Mouse (Mus musculus) frontal cortex, postnatal 36 days (tissue): ENCODE measurements around the gene Slc47a1.
"Not testable (repeated sequence)": the region's sequence is repeated elsewhere in the genome, so short reads cannot be mapped to it uniquely, and the experiment has no call there.

Source experiments
- DNase-seq, 2 experiments: peaks; one replicate each; pipeline ENCODE4 v3.0.0; 2022; ENCODE audit warnings: low spot score in 2 of 2

Slc47a1 gene

DNA sequence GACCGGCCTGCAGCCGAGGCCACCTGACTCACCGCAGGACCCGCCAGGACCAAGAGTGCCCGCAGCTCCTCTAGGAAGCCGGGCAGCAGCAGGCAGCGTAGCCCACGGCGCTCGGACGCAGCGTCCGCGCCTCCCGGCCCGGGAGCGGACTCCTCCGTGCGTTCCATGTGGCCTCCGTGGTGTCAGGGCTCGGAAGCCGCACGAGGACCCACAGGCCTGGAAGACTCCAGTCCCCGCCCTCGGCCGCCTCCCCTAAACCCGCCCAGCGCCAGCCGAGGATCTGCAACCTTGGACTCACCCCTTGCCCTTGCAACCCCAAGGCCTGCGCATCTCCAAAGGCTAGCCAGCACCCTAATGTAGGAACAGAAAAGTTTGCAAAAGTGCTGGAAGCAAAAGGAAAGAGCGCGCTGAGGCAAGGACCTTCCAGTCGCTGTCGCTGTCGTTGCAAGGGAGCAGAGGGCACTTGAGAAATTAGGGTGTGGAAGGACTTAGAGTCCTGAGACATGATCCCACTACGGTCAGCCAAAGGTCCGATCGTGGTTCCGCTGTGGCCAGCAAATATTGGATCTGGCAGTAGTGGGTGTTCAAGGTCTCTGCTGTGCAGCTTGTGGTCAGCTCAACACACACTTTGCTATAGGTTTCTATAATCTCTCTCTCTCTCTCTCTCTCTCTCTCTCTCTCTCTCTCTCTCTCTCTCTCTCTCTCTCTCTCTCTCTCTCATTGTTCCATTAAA is at the start of gene Slc47a1:
Slc47a1 (minus strand) TSS at position 465 of the 733 bp plus-strand sequence.
- no peak for DNase-seq

GRCm38 (mm10) chr11:61419253-61419652 is 41.1 kb upstream of the Slc47a1 start:
- DNase-seq, result peak in 1 of 2 experiments; percentile 3

DNA sequence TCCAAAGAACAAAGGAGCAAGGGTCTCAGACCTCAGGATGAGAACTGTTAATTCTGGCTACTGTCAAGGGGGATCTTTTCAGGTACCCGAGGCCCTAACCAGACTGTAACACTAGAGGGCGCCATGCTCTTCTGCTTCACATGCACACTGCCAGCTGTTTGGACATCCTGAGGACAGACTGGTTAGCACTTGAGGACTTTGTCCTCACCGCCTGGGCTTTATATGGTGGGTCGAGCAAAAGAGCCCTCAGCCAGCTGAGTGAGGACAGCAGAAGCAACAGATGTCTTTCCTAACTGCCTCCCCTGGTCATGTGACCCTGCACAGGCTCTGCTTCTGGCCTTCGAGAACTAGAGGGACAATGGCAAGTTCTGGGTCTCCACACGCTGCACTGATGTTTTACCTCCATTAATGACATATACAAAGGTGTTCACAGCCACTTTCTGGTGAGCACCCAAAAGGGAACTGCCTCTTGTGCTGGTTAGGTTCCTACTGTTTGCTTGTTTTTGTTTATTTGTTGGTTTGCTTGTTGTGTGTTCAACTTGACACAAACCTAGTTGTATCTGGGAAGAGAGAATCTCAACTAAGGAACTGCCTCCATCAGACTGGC is 39.9 kb upstream of the Slc47a1 start:
- peak; percentile 81 to 90 for DNase-seq

DNA sequence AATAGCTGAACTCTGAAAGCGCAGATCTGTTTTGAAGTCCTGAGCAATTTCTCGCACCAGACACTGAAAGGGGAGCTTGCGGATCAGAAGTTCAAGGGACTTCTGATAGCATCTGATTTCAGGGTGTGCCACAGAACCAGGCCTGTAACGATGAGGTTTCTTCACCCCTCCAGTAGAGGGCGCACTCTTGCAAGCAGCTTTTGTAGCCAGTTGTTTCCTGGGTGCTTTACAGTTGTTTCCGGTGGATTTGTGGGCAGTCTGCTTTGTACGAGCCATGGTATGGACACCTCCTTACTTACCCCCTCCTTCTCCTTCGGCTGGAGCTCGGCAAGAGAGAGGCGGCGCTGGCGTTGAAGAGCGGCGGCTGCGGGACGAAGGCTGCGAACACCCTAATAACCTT is 38.4 kb upstream of the Slc47a1 start:
- DNase-seq, result not testable (repeated sequence)

DNA sequence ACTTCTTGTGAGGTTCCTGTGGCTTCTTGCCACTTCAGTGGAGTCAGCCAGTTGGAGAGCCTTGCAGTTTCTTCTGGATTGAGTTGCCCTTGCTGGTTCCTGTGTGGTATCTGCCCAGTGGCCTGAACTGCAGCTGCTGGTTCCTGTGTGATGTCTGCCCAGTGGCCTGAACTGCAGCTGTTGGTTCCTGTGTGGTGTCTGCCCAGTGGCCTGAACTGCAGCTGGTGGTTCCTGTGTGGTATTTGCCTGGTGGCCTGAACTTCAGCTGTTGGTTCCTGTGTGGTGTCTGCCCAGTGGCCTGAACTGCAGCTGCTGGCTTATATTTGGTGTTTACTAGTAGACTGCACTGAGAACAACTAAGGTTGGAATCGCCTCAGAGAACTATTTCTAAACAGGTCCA is 37.3 kb upstream of the Slc47a1 start:
- DNase-seq, result no peak

DNA sequence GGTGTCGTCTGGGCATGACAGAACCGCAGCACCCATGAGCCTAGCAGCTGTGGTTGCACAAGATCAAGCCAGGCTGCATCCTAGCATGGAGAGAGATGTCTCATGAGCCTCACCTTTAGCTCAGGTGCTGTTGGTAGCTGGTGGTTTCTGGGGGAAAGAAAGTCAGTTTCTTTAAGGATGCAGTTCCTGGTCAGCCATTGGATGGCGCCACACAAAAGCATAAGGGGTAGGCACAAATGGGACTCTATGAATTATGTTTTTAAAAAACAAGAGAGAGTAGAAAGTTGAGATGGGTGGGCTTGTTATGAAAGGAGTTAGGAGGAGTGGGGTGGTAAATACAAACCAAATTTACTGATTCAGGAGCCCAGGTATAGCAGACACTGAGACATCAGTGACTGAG is 36.4 kb upstream of the Slc47a1 start:
- DNase-seq, result no peak

DNA sequence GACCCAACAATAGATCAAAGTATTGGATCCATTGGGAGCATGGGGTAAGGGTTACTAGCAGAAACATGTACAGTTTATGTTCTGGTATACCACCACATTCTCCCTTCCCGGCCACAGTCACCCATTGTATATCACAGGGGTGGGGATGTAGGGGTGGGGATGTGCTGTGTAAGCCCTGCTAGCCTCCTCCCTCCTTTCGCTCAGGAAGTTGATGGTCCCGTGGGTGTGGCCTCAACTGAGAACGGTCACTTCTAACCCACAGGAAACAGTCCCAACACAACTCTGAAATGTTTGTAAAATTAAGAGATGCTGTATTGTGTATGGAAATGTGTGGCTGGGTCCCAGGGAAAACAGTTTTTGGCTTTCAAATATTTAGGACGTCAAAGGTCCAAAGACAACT is 35.3 kb upstream of the Slc47a1 start:
- no peak for DNase-seq

DNA sequence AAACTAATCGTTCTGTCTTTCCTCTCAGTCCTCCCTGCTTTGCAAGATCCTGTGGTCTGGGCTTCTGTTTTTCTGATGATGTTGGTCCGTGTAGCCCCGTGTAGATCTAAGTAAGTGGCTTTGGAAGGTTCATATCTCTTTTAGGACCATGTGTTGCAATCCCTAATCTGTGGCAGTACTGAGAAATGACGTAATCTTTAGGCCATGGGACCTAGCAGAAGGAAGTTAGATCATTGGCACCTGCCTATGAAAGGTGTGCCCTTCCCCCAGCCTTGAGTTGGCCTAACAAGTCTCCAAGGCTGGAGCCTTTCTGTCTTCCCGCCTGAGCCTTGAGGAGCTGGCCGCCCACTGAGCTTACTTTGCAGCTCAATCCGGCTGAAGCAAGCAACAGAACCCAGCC is 33.7 kb upstream of the Slc47a1 start:
- no peak for DNase-seq

DNA sequence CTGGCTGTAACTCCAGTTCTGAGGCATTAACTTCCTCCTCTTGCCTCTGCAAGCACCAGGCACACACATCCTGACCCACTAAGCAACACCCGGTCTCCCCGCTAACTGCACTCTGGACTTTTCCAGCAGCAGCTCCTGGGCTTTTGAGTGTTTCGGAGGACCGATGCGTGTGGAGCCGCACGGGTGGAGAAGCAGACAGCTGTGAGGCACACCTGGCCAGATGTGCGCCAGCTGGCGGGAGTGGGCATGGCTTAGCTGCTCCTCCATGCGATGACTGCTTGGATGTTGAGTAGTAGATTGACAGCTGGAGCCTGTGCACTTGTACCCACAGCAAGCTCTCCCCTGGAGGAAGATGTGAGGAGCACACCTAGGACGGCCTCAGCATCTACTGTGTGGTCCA is 33.1 kb upstream of the Slc47a1 start:
- DNase-seq, result no peak

DNA sequence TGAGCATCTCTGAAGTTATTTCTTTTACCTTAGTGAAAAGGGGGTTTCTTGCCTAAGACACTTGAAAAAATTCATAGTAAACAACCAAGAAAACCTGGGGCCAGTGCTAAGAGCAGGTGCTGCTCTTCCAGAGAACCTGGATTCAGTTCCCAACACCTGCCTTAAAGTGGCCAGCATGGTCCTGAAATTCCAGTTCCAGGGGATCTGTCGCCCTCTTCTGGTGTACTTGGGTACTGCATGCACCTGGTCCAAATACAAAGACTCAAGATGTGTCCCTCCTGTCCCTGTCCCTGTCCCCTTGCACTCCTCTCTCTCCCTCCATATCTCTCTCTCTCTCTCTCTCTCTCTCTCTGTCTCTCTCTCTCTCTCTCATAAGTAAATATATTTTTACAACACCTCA is 32.0 kb upstream of the Slc47a1 start:
- DNase-seq, result peak; percentile 91 to 95

GRCm38 (mm10) chr11:61409051-61409450 is 30.9 kb upstream of the Slc47a1 start:
- DNase-seq, result no peak

GRCm38 (mm10) chr11:61408184-61409027 is 30.3 kb upstream of the Slc47a1 start:
- DNase-seq, result no peak

- peak; percentile 99 for DNase-seq
Observed at GRCm38 (mm10) chr11:61407638-61408183, 29.6 kb upstream of the Slc47a1 start.

GRCm38 (mm10) chr11:61401794-61402193 is 23.6 kb upstream of the Slc47a1 start:
- no peak for DNase-seq

DNA sequence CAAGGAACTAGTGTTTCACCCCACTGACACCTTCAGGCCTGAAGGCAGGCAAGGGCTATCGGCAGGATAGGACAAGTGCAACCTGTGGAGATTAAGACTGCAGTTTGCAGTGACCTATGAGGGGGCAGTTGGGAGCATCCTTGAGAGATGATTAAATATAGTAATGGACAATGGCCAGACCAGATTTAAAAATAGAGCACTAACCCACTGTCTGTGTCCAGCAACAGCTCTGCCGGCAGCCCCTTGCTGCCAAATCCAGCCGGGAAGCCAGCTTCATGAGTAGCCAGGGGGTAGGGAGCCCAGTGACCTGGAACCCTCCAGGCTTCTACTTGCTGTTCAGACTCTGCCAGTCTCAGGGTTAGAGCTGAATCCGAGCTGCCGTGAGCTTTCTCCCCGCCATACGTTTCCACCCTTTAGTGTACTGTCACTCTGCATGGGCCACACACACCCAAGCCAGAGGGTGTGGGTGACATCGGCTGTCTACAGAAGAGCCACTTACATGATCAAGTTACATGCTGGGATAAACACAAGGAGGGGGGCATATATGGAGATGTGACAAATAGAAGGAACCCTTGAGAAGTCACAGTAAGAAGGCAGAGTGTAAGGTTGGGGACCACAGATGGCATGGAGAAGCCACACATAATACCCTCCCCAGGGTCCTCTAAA is 22.7 kb upstream of the Slc47a1 start:
- DNase-seq, result no peak

DNA sequence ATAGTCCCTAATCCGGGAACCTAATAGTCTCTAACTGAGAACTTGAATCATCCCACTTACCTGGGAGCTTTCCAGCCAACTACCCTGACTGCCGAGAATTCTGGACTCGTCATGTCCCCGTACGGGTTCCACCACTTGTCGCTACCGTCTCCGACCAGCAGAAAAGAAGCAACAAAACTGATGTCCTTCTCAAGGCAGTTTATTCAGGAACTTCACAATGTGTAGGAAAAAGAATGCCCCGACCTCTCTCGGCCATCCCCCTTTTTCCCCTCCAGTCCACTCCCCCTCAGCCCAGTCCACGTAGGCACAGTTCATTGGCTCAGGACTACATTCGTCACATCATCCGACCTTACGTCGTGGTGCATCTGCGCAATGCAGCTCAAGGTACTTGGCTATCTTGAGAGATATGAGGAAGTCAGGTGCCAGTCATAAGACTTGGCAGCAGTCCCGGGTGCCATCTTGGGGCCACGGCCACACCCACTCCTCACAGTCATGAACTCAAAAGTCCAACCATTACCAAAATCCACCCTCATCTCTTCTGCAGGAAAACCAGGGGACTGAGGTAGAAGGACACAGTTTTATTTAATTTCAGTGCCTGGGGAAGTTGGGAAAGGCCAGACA is 19.4 kb upstream of the Slc47a1 start:
- not testable (repeated sequence) for DNase-seq

DNA sequence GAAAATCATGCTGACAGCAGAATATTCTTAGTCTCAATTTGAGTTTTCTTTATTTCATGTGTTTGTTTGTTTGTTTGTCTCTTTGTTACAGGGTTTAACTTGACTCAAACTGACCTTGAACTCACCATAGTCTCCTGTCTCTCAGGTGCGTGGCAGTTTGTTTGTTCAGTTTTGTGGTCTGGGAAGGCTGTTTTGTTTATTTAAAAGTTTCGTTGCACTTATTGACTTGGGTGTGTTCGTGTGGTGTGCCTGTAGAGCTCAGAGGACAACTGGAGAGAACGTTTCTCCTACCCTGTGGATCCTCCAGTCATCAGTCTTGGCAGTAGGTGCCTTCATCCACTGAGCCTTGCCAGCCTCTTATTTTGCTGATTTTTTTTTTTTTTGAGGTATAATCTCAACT is 10.8 kb upstream of the Slc47a1 start:
- no peak for DNase-seq

GRCm38 (mm10) chr11:61388012-61388411 is 9.9 kb upstream of the Slc47a1 start:
- no peak for DNase-seq

GRCm38 (mm10) chr11:61387233-61387632 is 9.1 kb upstream of the Slc47a1 start:
- DNase-seq, result no peak

DNA sequence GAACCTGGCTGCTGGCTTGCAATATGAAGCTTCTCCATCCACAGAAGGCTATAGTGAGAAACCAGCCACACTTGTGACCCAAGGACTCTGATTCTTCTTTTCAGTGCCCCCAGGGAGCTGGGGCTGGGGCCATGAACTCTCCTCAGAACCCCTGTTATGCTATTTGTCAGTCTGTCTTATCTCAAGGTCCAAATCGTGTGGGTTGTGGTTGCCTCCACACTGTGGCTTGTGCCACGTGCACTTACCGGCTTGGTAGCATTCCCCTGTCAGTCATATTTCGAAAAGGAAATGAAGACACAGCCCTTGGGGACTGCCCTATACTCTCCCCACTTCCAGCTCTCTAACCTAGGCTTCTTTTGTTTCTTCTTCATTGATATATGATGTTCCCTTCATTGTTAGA is 7.6 kb upstream of the Slc47a1 start:
- no peak for DNase-seq

GRCm38 (mm10) chr11:61381272-61381671 is 3.1 kb upstream of the Slc47a1 start:
- no peak for DNase-seq
